Mouse (Mus musculus) c-Kit-positive CD71-positive TER-119-negative erythroid progenitor cells, embryonic 14.5 days (primary cell): ENCODE measurements around the gene Ms4a6c.
"Not testable (repeated sequence)": the region's sequence is repeated elsewhere in the genome, so short reads cannot be mapped to it uniquely, and the experiment has no call there.

Experiments
- DNase-seq: peaks from one replicate; pipeline ENCODE4 v3.0.0-alpha.2; 2013; ENCODE audit warnings: low read depth

Gene Ms4a6c

DNA sequence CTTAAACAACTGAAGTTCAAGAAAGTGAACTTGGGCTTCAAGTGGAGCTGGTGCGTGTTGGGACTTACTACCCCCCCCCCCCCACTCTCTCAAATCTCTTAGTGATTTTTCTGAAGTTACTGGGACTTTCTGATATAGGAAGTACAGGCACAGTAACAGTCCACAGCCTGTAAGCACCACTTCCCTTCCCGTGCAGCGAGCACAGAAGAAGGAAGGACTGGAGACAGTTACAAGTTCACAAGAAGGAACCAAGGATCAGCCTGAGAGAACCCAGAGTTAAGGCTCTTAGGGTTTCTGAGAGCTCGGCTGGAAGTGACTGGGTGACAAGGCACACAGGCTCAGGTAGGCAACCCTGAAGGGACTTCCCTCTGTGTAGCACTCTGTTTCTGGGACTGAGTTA is at the start of gene Ms4a6c:
TSS of gene Ms4a6c (plus strand) at position 152 of the 400 bp plus-strand sequence.
- not testable (repeated sequence) for DNase-seq

DNA sequence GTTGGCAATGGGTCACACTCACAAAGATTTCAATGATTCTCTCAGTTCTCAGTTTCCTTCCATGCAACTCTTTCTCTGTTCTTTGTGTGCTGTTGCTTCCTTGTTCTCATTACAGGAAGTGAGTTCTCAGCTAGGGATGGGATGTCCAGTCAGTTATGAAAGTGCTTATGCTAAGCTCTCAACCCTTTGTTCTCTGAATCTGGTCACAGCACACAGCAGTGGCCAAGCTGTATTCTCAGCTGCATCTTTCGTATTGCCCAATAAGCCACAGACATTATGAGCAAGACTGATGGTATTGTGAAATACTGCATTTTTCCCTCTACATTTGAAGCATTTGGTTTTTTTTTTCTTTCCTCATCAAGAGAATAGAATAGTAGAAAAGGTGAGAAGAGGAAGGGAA is 38.0 kb upstream of the Ms4a6c start:
- not testable (repeated sequence) for DNase-seq

DNA sequence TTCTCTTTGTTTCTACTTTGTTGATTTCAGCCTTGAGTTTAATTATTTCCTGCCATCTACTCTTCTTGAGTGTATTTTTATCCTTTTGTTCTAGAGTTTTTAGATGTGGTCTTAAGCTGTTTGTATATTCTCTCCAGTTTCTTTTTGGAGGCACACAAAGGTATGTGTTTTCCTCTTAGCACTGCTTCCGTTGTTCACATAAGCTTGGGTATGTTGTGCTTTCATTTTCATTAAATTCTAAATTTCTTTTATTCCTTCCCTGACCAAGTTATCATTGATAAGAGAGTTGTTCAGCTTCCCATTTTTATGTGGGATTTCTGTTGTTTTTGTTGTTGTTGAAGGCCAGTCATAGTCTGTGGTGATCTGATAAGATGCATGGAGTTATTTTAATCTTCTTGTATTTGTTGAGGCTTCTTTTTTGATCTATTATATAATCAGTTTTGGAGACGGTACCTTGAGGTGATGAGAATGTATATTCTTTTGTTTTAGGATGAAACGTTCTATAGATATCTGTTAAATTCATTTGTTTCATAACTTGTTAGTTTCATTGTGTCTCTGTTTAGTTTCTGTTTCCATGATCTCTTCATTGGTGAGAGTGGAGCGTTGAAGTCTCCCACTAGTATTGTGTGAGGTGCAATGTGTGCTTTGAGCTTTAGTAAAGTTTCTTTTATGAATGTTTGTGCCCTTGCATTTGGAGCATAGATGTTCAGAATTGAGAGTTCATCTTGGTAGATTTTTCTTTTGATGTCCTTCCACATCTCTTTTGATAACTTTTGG is 33.9 kb upstream of the Ms4a6c start:
- DNase-seq: no peak

DNA sequence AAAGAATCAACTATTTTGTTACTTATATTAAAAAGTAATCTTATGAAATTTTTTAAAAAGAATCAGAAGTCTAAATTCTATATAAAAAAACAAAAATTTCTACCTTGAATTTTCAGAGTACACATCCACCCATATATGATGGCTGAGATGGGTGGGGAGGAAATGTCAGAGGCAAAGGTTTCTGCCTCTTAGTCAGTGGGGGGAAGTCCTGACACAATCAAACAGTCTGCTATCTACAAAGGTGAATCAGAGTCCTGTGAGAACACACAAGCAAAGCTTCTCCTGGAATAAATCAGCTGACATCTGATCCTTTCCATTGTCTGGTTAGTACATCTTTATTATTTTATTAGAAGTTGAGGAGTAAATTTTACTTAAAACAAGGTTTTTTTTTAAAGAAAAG is 25.8 kb upstream of the Ms4a6c start, which contains the start of gene Ms4a4b:
TSS of gene Ms4a4b (plus strand) at position 216 of the 400 bp plus-strand sequence.
- no peak for DNase-seq

DNA sequence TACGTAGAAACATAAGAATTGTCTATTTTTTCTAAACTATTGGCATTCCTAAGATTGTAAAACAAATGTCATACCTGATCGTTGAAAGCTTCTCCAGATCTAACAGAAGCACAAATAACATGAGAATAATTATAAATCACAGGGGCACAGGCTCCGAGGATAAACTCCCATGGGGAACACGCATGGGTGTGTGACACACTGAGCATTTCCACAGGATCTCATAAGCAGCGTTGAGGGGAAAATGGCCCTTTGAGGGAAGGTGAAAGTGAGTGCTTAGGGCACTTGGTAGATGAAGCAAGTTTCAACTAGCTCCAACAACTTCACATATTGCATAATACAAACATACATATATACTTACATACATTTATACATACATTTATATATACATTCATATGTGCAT is 25.2 kb upstream of the Ms4a6c start:
- DNase-seq: no peak

DNA sequence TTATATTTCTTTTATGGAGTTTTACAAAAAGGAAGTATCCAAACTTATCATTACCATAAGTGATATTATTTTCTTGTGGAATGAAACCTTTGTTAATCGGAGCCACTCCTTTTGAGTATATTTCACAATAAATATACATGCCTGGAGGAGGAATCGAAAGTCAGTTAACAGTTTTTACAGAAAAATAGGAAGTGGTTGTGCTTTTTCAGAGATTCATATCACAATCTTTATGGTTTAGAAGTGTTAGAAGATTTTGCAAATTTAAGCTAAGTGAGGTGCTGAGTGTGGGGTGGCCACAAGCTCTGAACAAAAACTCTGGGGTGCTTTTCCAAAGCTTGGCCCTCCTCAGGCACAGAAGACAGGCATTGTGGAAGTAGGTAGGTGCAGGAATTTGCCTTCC is 21.9 kb upstream of the Ms4a6c start:
- DNase-seq: no peak

DNA sequence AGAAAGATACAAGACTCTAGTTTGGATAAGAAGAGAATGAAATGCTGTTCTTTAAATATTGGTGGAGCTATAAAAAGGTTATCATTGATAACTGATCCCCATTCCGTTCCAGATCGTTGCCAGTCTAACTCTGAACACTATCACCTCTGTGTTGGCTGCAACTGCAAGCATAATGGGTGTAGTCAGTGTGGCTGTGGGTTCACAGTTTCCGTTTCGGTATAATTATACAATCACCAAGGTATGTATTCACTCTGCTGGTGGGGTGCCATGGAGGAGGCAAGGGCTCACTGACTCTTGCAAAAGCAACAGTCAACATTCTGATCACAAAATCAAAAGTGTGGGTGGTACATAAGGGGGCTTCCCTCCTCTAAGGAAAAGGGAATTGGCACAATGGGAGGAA is 10.1 kb upstream of the Ms4a6c start:
- DNase-seq: not testable (repeated sequence)

DNA sequence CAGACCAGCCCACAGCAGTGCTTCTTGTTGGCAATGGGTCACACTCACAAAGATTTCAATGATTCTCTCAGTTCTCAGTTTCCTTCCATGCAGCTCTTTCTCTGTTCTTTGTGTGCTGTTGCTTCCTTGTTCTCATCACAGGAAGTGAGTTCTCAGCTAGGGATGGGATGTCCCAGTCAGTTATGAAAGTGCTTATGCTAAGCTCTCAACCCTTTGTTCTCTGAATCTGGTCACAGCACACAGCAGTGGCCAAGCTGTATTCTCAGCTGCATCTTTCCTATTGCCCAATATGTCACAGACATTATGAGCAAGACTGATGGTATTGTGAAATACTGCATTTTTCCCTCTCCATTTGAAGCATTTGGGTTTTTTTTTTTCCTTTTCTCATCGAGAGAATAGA is 4.4 kb upstream of the Ms4a6c start:
- DNase-seq: not testable (repeated sequence)

DNA sequence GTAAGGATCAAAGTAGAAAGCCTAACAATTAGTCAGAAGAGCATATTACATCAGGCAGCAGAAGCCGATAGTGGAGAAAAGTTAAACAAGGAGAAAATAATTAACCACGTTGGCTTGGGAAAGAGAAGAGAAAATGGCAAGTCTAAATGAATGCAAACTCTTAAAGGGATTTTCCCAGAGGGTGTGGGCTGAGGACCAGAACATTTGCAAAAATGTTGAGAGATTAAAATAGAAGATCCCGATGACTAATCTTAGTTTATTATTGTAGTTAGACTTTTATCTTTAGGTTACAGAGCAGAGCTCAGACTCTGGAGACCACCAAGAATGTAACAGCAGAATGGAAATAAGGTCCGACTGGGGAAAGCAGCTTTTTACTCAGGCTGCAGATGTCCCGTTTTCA is 2.7 kb upstream of the Ms4a6c start:
- no peak for DNase-seq

DNA sequence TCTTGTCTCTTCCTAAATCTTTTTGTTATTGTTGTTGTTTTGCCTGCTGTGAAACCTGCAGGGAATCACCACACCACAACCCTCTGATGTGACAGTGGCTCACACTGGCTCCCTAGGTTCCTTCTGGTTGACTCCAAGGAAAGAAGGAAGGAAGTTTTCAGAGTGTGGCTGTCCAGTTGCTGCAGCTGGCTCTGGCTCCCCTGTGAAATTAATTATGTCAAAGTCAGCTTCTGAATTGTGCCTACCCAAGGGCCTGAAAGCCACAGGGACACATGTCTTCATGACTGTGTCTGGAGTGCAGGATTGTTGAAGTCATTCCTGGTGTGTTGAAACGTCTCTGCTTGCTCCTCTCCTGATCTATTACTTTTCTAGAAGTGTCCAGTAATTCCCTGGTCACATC is 805 bp upstream of the Ms4a6c start:
- not testable (repeated sequence) for DNase-seq

DNA sequence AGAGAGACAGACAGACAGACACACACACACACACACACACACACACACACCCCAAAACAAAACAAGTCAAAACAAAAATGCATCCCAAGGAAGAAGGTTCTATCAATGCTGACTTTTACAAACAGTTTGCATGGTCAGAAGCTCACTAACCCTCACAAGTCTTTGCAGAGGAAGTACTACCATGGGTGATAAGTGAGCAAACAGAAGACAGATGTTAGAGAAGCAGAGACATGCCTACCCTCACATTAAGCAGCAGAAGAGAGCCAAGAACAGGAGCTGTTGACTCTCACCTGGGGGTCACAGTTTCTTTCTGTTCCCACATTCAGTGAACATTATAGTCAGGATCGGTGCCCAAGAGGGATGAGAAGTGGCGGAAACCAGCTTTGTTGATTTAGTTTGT is 10.5 kb downstream of the Ms4a6c start:
- DNase-seq: no peak

DNA sequence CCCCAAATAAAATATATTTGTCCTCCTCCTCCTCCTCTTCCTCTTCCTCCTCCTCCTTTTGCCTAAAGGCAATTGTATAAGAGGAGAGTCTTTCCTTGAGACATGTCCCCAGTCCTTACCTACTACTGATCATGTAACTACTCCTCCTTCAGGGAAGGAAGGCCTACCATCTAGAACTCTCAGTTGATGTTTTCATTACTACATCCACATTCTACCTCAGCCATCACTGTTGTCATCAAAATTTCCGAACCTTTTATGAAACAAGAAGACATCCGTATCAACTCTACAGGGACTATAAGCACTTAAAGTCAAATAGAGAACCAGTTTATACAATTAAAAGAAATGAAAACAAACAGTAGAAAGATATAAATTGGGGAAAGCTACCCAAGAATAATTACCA is 13.5 kb downstream of the Ms4a6c start:
- DNase-seq: no peak

DNA sequence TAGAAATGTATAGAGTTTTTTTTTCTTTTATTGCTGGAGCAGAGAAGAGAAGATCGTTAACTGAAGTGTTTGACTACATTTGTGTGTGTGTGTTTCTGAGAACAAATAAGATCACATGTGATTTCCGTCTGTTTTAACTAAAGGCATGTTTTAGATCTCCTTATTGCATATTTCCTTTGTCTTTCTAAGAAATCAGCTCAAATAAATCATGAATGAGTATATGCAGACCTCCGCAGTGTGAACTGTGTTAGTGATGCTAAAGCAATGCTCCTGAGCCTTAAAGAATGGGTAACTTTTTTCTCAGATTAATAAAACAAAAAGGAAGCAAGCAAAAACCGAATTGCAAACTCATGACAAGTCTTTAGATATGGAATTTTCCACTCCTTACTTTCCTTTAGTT is 14.8 kb downstream of the Ms4a6c start:
- DNase-seq: no peak

DNA sequence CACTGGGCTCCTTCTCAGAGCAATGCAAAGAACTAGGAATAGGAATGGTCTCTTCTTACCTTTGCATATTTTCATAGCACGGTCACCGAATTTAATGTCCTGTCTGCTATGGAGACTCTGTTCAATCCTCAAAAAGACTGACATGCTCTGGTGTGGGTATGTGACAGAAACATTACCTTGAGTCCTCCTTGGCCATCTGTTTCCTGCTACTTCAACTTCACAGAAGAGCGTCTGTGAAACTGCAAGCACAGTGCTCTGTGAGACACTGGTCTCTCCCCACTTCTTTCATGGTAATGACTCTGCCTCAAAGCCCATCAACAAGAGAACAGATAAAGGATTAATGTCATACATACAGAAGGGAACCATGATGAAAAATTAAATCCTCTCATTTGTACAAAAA is 15.2 kb downstream of the Ms4a6c start:
- DNase-seq: no peak

DNA sequence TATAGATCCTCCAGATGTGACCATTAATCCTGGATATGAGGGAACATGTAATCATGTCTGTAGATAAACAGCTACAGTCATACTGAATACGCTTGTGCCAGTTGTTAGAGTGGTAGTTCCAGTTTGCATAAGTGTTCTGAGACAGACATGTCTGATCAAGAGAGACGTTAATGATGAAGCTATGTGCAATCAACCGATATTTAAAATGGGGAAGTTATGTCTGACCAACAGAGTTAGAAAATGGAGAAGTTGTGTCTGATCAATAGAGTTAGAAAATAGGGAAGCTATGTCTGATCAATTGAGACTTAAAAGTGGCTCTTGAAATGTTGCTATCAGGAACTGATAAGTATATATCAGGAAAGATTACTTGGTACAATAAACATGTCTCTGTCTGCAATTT is 16.1 kb downstream of the Ms4a6c start:
- no peak for DNase-seq

DNA sequence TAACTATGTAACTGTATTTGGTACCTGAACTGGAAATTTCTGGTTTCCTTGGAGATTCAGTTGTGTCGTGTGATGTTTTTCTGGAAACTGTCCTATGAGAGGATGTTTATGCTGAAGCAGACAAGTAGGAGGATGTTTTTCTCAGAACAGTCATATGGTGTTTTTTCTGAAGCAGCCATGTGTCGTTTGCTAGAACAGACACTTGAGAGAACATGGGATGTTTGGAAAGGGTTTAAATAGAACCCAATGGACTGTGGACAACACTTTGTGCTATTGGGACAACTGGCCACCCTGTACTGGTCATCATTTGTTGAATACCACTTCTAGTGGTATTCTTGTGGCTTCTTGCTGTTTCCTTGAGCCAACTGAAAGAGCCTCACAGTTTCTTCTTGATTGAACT is 16.6 kb downstream of the Ms4a6c start, which contains the start of gene Gm8369:
TSS of gene Gm8369 (plus strand) at position 193 of the 400 bp plus-strand sequence.
- DNase-seq: no peak

DNA sequence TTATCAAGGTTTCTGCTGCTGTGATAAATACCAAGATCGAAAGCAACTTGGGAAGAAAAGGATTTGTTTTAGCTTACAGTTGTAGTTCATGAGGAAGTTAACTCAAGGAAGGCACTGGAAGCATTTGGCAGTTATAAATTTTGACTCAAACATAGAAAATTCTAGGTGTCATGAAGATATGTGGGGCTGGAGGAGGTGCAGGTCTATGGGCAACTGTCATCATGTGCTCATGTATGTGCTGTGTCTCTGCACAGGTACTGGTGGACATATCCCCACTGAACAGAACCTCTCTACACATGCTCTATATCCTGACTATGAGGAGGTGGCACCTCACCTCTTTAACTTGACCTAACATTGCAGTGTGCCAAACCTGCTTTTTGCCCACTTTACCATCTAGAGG is 17.4 kb downstream of the Ms4a6c start:
- DNase-seq: no peak

DNA sequence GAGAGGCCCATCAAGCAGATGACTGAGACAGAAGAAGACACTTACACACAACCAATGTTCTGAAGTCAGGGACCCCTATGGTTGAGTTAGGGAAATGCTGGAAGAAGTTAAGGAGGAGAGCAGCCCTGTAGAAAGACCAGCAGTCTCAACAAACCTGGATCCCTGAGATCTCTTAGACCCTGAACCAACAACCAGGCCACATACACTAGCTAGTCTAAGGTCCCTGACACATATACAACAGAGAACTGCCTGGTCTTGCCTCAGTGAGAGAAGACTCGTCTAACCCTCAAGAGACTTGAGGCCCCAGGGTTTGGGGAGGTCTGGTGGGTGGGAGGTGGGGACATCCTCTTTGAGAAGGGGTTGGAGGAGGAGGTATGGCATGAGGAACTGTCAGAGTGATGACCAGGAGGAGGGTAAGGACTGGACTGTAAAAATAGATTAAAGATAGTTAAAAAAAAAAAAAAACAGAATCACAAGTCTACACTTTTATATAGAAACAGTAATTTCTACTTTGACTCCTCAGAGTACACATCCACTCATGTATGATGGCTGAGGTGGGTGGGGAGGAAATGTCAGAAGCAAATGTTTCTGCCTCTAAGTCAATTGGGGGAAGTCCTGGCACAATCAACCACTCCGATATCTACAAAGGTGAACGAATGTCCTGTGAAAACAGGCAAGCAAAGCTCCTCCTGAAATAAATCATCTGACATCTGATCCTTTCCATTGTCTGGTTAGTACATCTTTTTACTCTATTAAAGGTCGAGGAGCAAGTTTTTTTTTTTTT is 22.4 kb downstream of the Ms4a6c start:
- DNase-seq: no peak

DNA sequence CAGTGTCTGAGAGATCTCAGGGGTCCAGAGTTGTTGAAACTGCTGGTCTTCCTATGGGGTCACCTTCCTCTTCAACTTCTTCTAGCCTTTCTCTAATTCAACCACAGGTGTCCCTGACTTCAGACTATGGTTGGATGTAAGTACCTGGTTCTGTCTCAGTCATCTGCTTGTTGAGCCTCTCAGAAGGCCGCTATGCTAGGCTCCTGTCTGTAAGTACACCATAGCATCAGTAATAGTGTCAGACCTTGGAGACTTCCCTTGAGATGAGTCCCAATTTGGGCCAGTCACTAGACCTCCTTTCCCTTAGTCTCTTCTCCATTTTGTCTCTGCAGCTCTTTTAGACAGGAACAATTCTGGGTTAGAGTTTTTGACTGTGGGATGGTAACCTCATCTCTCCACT is 23.5 kb downstream of the Ms4a6c start:
- no peak for DNase-seq

DNA sequence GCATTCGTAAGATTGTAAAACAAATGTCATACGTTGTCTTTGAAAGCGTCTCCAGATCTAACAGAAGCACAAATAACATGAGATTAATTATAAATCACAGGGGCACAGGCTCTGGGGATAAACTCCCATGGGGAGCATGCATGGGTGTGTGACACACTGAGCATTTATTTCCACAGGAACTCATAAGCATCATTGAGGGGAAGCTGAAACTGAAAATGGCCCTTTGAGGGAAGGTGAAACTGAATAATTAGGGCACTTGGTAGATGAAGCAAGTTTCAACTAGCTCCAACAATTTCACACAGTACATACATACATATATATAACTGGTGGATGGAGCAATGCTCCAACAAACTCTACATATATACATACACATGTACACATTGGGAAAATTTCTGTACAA is 25.4 kb downstream of the Ms4a6c start:
- no peak for DNase-seq

DNA sequence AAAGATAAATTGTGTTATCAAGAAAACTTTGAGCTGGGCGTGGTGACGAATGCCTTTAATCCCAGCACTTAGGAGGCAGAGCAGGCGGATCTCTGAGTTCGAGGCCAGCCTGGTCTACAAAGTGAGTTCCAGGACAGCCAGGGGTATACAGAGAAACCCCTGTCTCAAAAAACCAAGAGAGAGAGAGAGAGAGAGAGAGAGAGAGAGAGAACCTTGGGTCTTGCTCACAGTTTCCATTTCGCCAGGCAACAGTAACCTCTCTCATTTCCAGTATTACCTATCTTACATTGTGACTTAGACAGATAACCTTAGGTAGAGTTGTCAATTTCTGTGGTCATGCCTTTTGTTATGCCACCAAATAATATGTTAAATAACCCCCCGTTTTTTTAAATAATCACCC is 27.2 kb downstream of the Ms4a6c start:
- DNase-seq: no peak

DNA sequence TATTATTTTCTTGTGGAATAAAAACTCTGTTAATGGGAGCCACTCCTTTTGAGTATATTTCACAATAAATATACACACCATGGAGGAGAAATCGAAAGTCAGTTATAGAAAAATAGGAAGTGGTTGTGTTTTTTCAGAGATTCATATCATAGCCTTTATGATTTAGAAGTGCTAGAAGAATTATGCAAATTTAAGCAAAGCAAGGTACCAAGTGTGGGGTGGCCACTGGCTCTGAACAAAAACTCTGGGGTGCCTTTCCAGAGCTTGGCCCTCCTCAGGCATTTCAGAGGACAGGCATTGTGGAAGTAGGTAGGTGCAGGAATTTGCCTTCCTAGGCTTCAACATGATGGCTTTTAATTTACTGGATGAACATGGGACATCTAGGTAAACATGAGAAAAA is 28.1 kb downstream of the Ms4a6c start:
- DNase-seq: not testable (repeated sequence)

DNA sequence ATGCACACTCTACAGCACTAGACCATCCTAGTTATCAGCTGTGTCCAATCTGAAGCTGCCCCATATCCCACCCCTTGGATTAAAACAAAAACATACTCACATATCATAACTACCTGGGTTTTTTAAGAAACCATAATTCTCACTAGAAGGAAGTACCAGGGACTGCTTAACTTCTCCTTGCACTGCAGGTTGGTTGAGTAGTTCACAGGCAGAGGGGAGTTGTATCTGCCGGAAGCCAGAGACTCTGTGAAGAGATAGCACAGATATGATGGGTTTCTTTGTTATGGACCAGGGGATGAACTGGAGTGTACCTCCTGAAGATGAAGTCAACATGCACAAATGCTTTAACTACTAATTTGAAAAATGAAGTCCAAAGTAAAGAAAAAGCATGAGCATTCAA is 31.6 kb downstream of the Ms4a6c start:
- no peak for DNase-seq
